Mouse (Mus musculus) macrophage (primary cell): ENCODE results near the gene Mrpl54. TPM values are rescaled to one million over a fixed set of nuclear protein-coding genes. Genes with fewer than 3 reads are reported as not detected.

Experiments
- polyA plus RNA-seq: library from polyadenylated mRNA; stranded (reverse); fragments of 250-400 nt; gene quantifications from 3 replicates; pipeline ENCODE4 v1.2.4, GENCODE M21; 2018; ENCODE audit warnings: inconsistent platforms

Gene Mrpl54
- polyA plus RNA-seq, 1 experiment from 2014 or later: 39.4 TPM

Other genes starting within 250 kb of the Mrpl54 start
- gene Diras1, start 241.3 kb downstream of the Mrpl54 start, polyA plus RNA-seq: not detected in 3 replicates
- gene Slc39a3, start 229.5 kb downstream of the Mrpl54 start, polyA plus RNA-seq: 6.1 to 14.7 TPM (median 14.6 TPM) in 3 replicates
- 65.8 to 82.0 TPM (median 68.8 TPM) in 3 replicates for gene Sgta, start 206.8 kb downstream of the Mrpl54 start, polyA plus RNA-seq
- 7.4 to 19.1 TPM (median 9.9 TPM) in 3 replicates for gene Thop1, start 196.9 kb downstream of the Mrpl54 start, polyA plus RNA-seq
- 0.75 to 1.1 TPM (median 0.85 TPM) in 3 replicates for gene Creb3l3, start 168.1 kb downstream of the Mrpl54 start, polyA plus RNA-seq
- 31.4 to 102 TPM (median 93.5 TPM) in 3 replicates for gene Map2k2, start 161.0 kb downstream of the Mrpl54 start, polyA plus RNA-seq
- gene Zbtb7a, start 131.7 kb downstream of the Mrpl54 start, polyA plus RNA-seq: 48.1 to 55.4 TPM (median 52.8 TPM) in 3 replicates
- gene Pias4, start 99.0 kb downstream of the Mrpl54 start, polyA plus RNA-seq: 19.6 to 22.5 TPM (median 21.5 TPM) in 3 replicates
- gene Eef2, start 90.3 kb downstream of the Mrpl54 start, polyA plus RNA-seq: 749 to 1,081 TPM (median 1,012 TPM) in 3 replicates
- gene Dapk3, start 83.9 kb downstream of the Mrpl54 start, polyA plus RNA-seq: 41.2 to 57.0 TPM (median 43.5 TPM) in 3 replicates
- not detected in 3 replicates for gene 4930442H23Rik, start 83.1 kb downstream of the Mrpl54 start, polyA plus RNA-seq
- gene Nmrk2, start 64.9 kb downstream of the Mrpl54 start, polyA plus RNA-seq: not detected in 3 replicates
- gene Atcay, start 36.1 kb downstream of the Mrpl54 start, polyA plus RNA-seq: not detected in 3 replicates
- gene Zfr2, start 33.8 kb downstream of the Mrpl54 start, polyA plus RNA-seq: 0.26 to 0.61 TPM (median 0.53 TPM) in 3 replicates
- gene Matk, start 14.0 kb downstream of the Mrpl54 start, polyA plus RNA-seq: 5.3 to 5.7 TPM (median 5.5 TPM) in 3 replicates
- 9.8 to 31.4 TPM (median 19.8 TPM) in 3 replicates for gene Apba3, start within 50 bp of the Mrpl54 start, polyA plus RNA-seq
- gene Tjp3, start 24.6 kb upstream of the Mrpl54 start, polyA plus RNA-seq: 1.7 to 4.2 TPM (median 3.3 TPM) in 3 replicates
- gene Pip5k1c, start 26.0 kb upstream of the Mrpl54 start, polyA plus RNA-seq: 63.2 to 85.8 TPM (median 77.1 TPM) in 3 replicates
- gene Cactin, start 54.2 kb upstream of the Mrpl54 start, polyA plus RNA-seq: 14.4 to 21.3 TPM (median 15.1 TPM) in 3 replicates
- not detected in 3 replicates for gene Tbxa2r, start 61.8 kb upstream of the Mrpl54 start, polyA plus RNA-seq
- gene Gipc3, start 76.3 kb upstream of the Mrpl54 start, polyA plus RNA-seq: 0.07 TPM in 1 of 3 replicates, not detected in the others
- 33.1 to 54.6 TPM (median 42.5 TPM) in 3 replicates for gene Hmg20b, start 83.5 kb upstream of the Mrpl54 start, polyA plus RNA-seq
- 129 to 266 TPM (median 167 TPM) in 3 replicates for gene Mfsd12, start 90.6 kb upstream of the Mrpl54 start, polyA plus RNA-seq
- 1.5 to 9.8 TPM (median 2.5 TPM) in 3 replicates for gene 4930404N11Rik, start 98.9 kb upstream of the Mrpl54 start, polyA plus RNA-seq
- 12.9 to 17.0 TPM (median 15.3 TPM) in 3 replicates for gene Fzr1, start 111.6 kb upstream of the Mrpl54 start, polyA plus RNA-seq
- gene Dohh, start 117.5 kb upstream of the Mrpl54 start, polyA plus RNA-seq: 21.0 to 48.1 TPM (median 32.0 TPM) in 3 replicates
- 0.07 to 1.0 TPM (median 0.46 TPM) in 3 replicates for gene Gm48551, start 117.5 kb upstream of the Mrpl54 start, polyA plus RNA-seq
- gene Gm48552, start 122.1 kb upstream of the Mrpl54 start, polyA plus RNA-seq: 0.57 TPM in 1 of 3 replicates, not detected in the others
- gene Smim24, start 126.1 kb upstream of the Mrpl54 start, polyA plus RNA-seq: 9.6 to 21.8 TPM (median 14.6 TPM) in 3 replicates
- gene Nfic, start 188.7 kb upstream of the Mrpl54 start, polyA plus RNA-seq: 33.6 to 60.6 TPM (median 57.7 TPM) in 3 replicates
- 0.04 TPM in 1 of 3 replicates, not detected in the others for gene Celf5, start 215.8 kb upstream of the Mrpl54 start, polyA plus RNA-seq
- 54.5 to 93.3 TPM (median 77.1 TPM) in 3 replicates for gene Ncln, start 229.5 kb upstream of the Mrpl54 start, polyA plus RNA-seq
- 0.14 to 0.26 TPM (median 0.14 TPM) in 3 replicates for gene S1pr4, start 233.2 kb upstream of the Mrpl54 start, polyA plus RNA-seq